Mouse (Mus musculus) bone marrow macrophage, adult 2 months (primary cell): ENCODE results near the gene Pecam1.

ENCODE experiments used
- CTCF ChIP-seq: IDR thresholded peaks from 2 replicates; pipeline ENCODE4 v1.5.1; 2012; ENCODE audit warnings: low read depth, mild to moderate bottlenecking, low read length, moderate library complexity
- POLR2A ChIP-seq: IDR thresholded peaks from 2 replicates; pipeline ENCODE4 v1.6.1; 2012; ENCODE audit warnings: mild to moderate bottlenecking, low read depth, low read length, borderline replicate concordance

GRCm38 (mm10) chr11:106674612-106675153 lies 75.7 kb downstream of the Pecam1 start:
- no peak for TF ChIP-seq CTCF
- no peak for TF ChIP-seq POLR2A
